Mouse (Mus musculus) right cerebral cortex, postnatal 14 days (tissue): ENCODE measurements at regions not wholly inside any gene's neighbourhood (a gene's known extent, or its start where the extent isn't known, plus 50 kb on each side); places are given as distances from the start of the nearest gene placed in this dataset.

Experiments used
- DNase-seq: peaks from one replicate; pipeline ENCODE4 v3.0.0; 2022

GRCm38 (mm10) chr3:38577890-38578628, 93.4 kb upstream of the Ankrd50 start:
- no peak for DNase-seq

GRCm38 (mm10) chr3:38573594-38573993, 89.0 kb upstream of the Ankrd50 start:
- DNase-seq = no peak

- no peak for DNase-seq
Observed at GRCm38 (mm10) chr3:38572159-38572558, 87.5 kb upstream of the Ankrd50 start.

GRCm38 (mm10) chr3:38571224-38571623, 86.6 kb upstream of the Ankrd50 start:
- no peak for DNase-seq

- DNase-seq = no peak
Observed at GRCm38 (mm10) chr3:38569001-38569400, 84.4 kb upstream of the Ankrd50 start.

GRCm38 (mm10) chr3:38568596-38568975, 83.9 kb upstream of the Ankrd50 start:
- no peak for DNase-seq

GRCm38 (mm10) chr3:38567946-38568595, 83.4 kb upstream of the Ankrd50 start:
- no peak for DNase-seq

GRCm38 (mm10) chr3:38566576-38566975, 81.9 kb upstream of the Ankrd50 start:
- no peak for DNase-seq

- DNase-seq = no peak
Observed at GRCm38 (mm10) chr3:38564844-38565243, 80.2 kb upstream of the Ankrd50 start.

GRCm38 (mm10) chr3:38564364-38564763, 79.7 kb upstream of the Ankrd50 start:
- no peak for DNase-seq

- DNase-seq = no peak
Observed at GRCm38 (mm10) chr3:38561186-38561585, 76.5 kb upstream of the Ankrd50 start.

GRCm38 (mm10) chr3:38555939-38556338, 71.3 kb upstream of the Ankrd50 start:
- no peak for DNase-seq

- no peak for DNase-seq
Observed at GRCm38 (mm10) chr3:38553470-38554043, 68.9 kb upstream of the Ankrd50 start.

GRCm38 (mm10) chr3:38547032-38547431, 62.4 kb upstream of the Ankrd50 start:
- DNase-seq = no peak

GRCm38 (mm10) chr3:38545501-38545896, 60.9 kb upstream of the Ankrd50 start:
- DNase-seq = no peak

GRCm38 (mm10) chr3:38544718-38545500, 60.3 kb upstream of the Ankrd50 start:
- DNase-seq = no peak

- DNase-seq = no peak
Observed at GRCm38 (mm10) chr3:38543816-38544215, 59.2 kb upstream of the Ankrd50 start.

GRCm38 (mm10) chr3:38541296-38541695, 56.7 kb upstream of the Ankrd50 start:
- no peak for DNase-seq

- DNase-seq = no peak
Observed at GRCm38 (mm10) chr3:38538309-38538708, 53.7 kb upstream of the Ankrd50 start.

- no peak for DNase-seq
Observed at GRCm38 (mm10) chr3:38537770-38538169, 53.1 kb upstream of the Ankrd50 start.
